Mouse (Mus musculus): ENCODE measurements around the gene Rb1. TPM values are rescaled to one million over a fixed set of nuclear protein-coding genes. Genes with fewer than 3 reads are reported as not detected.
A peak's percentile ranks its signal among the peaks of the same experiment; 100 is the strongest.

Rb1 gene
- total RNA-seq, 2 experiments from 2014 or later: 43.9 to 126 TPM

DNA sequence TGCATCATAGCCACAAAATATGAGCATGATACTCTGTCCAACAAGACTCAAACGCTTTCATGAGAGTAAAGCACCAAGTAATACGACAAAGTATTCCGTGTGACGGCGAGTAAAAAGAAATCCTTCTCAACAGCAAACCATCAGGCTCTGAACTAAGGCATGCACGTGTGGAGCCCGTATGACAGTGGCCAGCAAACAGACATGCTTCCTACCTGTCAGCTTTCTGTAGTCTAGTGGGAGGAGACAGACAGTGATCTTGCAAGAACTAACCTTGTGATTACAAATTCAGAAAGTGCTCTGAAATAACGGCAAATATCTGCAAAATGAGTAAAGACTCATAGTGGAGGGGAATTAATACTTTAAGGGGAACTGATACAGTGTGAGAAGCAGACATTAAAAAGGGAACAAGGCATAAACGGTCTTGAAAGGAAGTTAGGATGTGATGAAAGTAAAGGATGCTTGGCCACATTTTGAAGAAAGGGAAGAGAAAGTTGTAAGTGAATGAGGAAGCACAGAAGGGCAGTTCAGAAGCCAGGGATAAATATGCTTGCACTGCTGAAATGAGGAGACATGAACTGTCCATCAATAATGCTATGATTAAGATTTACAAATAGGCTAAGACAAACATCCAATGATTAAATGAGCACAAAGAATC is 103.2 kb downstream of the Rb1 start:
- peak; percentile 95 for ATAC-seq (ENCODE audit: poor library complexity, severe bottlenecking)

- no peak for ATAC-seq (ENCODE audit: poor library complexity, severe bottlenecking)
These were observed 108.6 kb downstream of the Rb1 start for GRCm38 (mm10) chr14:73217062-73217461.

DNA sequence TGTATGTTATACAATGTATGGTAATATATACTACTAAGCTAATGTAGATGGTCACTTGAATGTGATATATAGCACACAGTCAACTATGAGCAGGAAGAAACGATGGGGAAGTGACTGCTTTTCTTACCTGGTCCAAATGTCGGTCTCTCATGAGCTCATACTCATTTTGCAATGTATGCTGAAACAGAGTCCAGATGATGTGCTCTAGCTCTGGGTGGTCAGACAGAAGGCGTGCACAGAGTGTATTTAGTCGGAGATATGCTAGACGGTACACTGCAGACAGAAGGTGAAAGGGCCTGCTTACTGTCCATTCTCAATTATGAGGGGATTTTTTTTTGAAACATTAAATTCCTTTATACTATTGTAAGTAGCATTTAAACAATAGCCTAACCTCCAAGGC is 114.1 kb downstream of the Rb1 start:
- ATAC-seq (ENCODE audit: poor library complexity, severe bottlenecking): peak; percentile 38; the same call in 1 of the 2 replicates

- no peak for ATAC-seq (ENCODE audit: poor library complexity, severe bottlenecking)
These were observed 115.4 kb downstream of the Rb1 start for GRCm38 (mm10) chr14:73210196-73210595.

- ATAC-seq (ENCODE audit: poor library complexity, severe bottlenecking): no peak
These were observed 116.4 kb downstream of the Rb1 start for GRCm38 (mm10) chr14:73209262-73209661.

GRCm38 (mm10) chr14:73204016-73204415 is 121.6 kb downstream of the Rb1 start:
- no peak for ATAC-seq (ENCODE audit: poor library complexity, severe bottlenecking)

DNA sequence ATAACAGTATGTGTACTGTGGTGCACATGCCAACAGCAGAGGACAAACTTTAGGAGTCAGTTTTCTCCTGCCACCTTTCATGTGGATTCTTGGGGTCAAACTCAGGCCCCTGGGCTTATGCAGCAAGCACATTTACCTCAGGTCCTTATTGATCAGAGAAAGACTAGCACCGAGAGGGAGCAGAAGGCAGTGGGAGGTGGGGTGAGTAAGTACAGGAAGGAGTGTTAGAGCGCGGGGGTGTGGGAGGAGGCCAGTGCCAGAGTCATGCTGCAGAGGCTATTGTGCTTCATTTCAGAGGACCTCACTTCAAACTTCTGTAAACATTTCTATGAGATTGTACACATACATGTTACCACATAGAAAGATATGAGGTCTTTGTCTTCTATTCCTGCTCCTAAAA is 124.2 kb downstream of the Rb1 start:
- ATAC-seq (ENCODE audit: poor library complexity, severe bottlenecking): no peak

GRCm38 (mm10) chr14:73199058-73199457 is 126.6 kb downstream of the Rb1 start:
- ATAC-seq (ENCODE audit: poor library complexity, severe bottlenecking): no peak

DNA sequence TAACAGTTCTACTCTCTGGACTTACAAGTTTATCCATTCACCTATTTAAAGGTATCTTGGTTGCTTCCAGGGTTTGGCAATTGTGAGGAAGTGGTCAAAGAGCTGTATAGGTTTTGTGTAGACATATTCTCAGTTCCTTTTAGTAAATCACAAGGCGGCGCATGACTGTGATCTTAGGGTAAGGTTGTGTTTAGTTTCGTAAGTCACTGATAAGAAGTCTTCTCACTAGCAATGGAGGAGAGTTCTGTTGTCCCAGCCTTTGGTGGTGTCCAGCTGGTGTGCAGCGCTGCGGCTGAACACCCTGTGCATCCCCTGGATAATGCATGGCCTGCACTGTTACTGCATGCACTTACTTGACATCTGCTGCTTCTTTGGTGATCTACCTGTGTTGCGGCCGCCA is 138.7 kb downstream of the Rb1 start:
- ATAC-seq (ENCODE audit: poor library complexity, severe bottlenecking): peak; percentile 89

- ATAC-seq (ENCODE audit: poor library complexity, severe bottlenecking): no peak
These were observed 144.5 kb downstream of the Rb1 start for GRCm38 (mm10) chr14:73181144-73181543.

- peak; percentile 44 for ATAC-seq (ENCODE audit: poor library complexity, severe bottlenecking)
These were observed 145.0 kb downstream of the Rb1 start for GRCm38 (mm10) chr14:73180671-73181070.

DNA sequence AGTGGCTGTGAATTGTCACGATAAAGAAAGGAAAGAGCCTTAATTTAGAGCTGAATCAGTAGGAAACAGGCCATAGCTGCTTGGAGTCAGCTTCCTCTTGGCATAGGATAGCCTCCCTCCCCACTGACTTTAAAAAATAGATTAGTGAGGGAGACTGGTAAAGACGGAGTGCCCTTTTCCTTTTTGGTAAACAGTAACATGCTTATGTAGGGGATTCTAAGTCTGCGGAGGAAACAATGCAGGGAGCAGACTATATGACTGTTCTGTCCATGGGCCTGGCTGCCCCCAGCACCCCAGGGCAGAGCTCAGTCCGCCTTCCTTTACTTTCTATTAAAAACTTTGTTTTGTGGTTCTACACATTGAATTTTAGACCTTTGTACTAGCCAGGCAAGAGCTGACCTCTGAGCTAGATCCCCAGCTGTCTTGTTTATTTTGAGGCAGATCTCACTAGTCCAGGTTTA is 146.4 kb downstream of the Rb1 start:
- no peak for ATAC-seq (ENCODE audit: poor library complexity, severe bottlenecking)

GRCm38 (mm10) chr14:73177961-73178360 is 147.7 kb downstream of the Rb1 start:
- no peak for ATAC-seq (ENCODE audit: poor library complexity, severe bottlenecking)

GRCm38 (mm10) chr14:73176266-73176665 is 149.4 kb downstream of the Rb1 start:
- ATAC-seq (ENCODE audit: poor library complexity, severe bottlenecking): no peak

GRCm38 (mm10) chr14:73175814-73176213 is 149.8 kb downstream of the Rb1 start:
- peak; percentile 85 for ATAC-seq (ENCODE audit: poor library complexity, severe bottlenecking)

DNA sequence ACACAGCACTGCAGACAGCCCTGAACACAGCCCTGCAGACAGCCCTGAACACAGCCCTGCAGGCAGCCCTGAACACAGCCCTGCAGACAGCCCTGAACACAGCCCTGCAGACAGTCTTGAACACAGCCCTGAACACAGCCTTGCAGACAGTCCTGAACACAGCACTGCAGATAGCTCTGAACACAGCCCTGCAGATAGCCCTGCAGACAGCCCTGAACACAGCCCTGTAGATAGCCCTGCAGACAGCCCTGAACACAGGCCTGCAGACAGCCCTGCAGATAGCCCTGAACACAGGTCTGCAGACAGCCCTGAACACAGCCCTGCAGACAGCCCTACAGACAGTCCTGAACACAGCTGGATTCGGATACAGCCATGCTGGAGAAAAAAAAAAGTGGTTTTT is 150.6 kb downstream of the Rb1 start:
- ATAC-seq (ENCODE audit: poor library complexity, severe bottlenecking): no peak

DNA sequence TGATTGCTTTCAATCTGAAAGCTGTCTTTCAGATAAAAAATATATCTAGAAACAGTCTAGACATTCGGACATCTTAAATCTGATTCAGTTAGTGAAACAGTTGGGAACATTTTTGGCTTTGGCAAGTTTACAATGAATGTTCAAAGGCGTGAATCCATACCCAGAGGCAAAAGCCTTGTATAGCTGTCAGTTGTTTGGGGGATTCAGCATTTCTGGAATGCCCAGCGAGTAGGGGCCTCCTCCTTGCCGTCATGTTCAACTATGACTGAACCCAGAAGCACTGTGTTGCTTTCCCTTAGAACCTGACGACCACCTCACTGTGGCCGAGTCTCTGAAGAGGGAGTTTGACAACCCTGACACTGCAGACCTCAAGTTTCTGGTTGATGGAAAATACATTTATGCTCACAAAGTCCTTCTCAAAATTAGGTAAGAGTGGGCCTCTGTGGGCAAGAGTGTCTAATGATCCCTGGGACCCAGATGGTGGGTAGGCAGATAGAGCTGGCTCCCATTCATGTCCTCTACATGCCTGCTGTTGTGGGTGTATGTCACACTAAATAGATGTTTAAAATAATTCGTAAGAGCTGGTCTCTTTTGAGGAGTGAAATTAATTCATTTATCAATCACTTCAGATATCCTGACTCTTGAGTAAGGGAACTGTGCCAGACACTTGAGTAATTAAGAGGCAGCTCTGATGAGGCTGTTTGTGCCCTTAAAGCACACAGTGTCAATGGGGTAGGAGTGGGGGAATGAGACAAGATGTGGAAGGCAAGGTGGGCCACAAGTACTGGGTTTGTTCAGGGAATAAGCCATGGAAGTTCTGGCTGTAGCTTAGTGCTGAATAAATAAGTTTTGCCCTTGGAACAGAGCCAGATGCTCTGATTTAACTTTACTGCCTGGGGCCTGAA is 151.3 kb downstream of the Rb1 start:
- no peak for ATAC-seq (ENCODE audit: poor library complexity, severe bottlenecking)

- ATAC-seq (ENCODE audit: poor library complexity, severe bottlenecking): no peak
These were observed 152.0 kb downstream of the Rb1 start for GRCm38 (mm10) chr14:73173662-73174061.

- ATAC-seq (ENCODE audit: poor library complexity, severe bottlenecking): peak; percentile 60
These were observed 153.2 kb downstream of the Rb1 start for GRCm38 (mm10) chr14:73172196-73173011.

DNA sequence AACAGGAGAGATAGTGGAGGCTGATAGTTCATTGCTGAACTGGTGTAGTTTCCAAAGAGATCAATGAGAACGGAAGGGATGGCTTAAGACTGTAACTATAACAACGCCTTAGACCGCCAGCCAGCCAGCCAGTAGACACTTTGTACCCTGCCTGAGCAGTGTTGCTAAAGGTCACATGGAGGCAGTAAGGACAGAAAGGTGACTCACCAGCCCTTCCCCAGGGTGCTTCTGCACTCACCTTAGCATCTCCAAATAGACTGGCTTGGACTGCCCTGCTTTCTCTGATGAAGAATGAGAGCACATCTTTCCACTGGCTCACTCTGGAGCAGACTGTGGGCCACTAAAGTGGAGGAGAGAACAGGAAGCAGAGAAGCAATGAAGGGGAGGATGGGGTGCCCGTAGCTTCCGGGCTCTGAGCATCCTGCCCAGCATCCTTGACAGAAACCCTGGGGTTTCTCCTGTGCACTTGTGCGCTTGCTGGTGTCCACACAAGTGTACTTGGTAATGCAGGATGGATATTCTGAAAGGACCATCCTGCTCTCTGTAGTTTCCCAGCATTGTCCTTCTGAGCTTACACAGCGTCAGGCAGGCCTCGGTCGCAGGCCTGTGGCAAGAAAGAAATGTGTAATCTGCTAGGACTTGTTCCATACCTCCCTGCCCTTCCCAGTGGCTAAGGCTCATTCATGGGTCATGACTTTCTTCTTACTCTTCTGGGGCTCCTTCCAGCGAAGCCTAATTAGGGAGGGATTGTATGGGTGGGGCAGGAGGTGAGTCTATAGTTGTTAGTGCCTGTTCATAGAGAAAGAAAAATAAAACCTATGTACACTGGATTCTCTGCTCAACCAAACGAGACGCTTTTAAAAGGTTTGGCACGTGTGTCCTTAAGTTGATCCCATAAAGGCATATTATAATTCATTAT is 155.4 kb downstream of the Rb1 start:
- ATAC-seq (ENCODE audit: poor library complexity, severe bottlenecking): no peak
